ENCODE assay signal across 8 mouse cellular contexts in the genomic region with DNA sequence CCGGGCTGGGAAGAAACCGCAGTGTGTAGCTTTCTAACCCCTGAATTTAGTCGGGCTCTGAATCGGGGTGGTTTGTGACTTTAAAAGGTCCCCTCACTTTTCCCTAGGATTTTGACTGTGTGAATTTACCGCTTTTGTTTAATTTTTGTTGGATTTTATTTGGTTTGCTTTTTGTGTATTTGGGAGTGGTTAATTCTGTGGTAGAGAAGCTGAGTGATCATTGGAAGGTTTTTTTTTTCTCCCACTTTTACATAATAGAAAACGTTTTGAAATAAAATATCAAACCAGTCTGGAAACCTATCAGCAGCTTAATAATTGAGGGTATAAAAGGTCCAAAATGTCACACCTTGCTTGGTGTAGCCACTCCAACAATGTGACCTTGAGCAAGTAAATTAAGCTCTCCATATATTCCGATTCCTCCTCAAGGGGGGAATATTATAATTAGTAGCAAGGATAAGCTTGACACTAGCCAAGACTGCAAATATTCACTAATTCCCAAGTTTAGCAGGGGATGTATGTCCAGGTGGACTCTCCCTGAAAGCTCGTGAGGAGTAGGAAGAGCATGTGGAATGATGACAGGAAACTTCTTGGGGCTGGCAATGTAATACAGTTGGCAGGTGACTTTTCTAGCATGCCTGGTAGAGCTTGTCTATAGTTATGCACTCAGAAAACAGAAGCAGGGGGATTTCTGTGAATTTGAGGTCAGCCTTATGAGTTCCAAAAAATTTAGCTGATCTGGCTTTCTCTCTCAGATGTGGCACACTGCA. TPM values are rescaled to one million over a fixed set of nuclear protein-coding genes. Genes with fewer than 3 reads are reported as not detected.
A peak's percentile ranks its signal among the peaks of the same experiment; 100 is the strongest.
DNase-seq lines count a peak whose midpoint lies in the region; ATAC-seq and TF ChIP-seq lines count a peak whose summit lies in the region.

No protein-coding gene starts in this region.

- peak overlapping the region; percentile 91 for H3K27ac ChIP-seq in kidney, embryonic 16.5 days (ENCODE audit: low read length)
- H3K27ac ChIP-seq in hindbrain, embryonic 13.5 days = peak overlapping the region; percentile 99
- peak overlapping the region; percentile 98 for H3K27ac ChIP-seq in midbrain, embryonic 14.5 days (replicated peaks; ENCODE audit: low read depth, low read length)

- no peak for ATAC-seq in kidney, embryonic 16.5 days (ENCODE audit: low FRiP score, low TSS enrichment)
- no peak for ATAC-seq in hindbrain, embryonic 13.5 days (ENCODE audit: low FRiP score)
- ATAC-seq in midbrain, embryonic 14.5 days (ENCODE audit: low FRiP score, low TSS enrichment) = no peak

- no peak for TF ChIP-seq POLR2A in brain, embryonic 14.5 days (IDR thresholded peaks at IDR 0.05; ENCODE audit: borderline replicate concordance, extremely low read depth, insufficient read depth, insufficient read length, poor library complexity, severe bottlenecking)

- 13% methylated on average over 8 of the region's 8 CpGs for WGBS in kidney, embryonic 16.5 days
- 14% methylated on average over 8 of the region's 8 CpGs for WGBS in hindbrain, embryonic 13.5 days
- 12% methylated on average over 8 of the region's 8 CpGs for WGBS in midbrain, embryonic 14.5 days

- H3K27me3 ChIP-seq in kidney, embryonic 16.5 days (ENCODE audit: insufficient read depth, low read length) = no peaks in the 10 kb centered on the region
- no peaks in the 10 kb centered on the region for H3K27me3 ChIP-seq in hindbrain, embryonic 13.5 days
- no peaks in the 10 kb centered on the region for H3K27me3 ChIP-seq in midbrain, embryonic 14.5 days (ENCODE audit: control insufficient read depth, insufficient read depth, low read length)

- no peaks in the 10 kb centered on the region for H3K9me3 ChIP-seq in kidney, embryonic 16.5 days (ENCODE audit: low read length)
- no peaks in the 10 kb centered on the region for H3K9me3 ChIP-seq in hindbrain, embryonic 13.5 days
- no peaks in the 10 kb centered on the region for H3K9me3 ChIP-seq in midbrain, embryonic 14.5 days (ENCODE audit: control insufficient read depth, low read length)

- H3K36me3 ChIP-seq in kidney, embryonic 16.5 days (ENCODE audit: insufficient read depth, low read length) = peaks cover 8% of the 10 kb centered on the region
- H3K36me3 ChIP-seq in hindbrain, embryonic 13.5 days = peaks cover 12% of the 10 kb centered on the region
- H3K36me3 ChIP-seq in midbrain, embryonic 14.5 days (ENCODE audit: control insufficient read depth, insufficient read depth, low read length) = peaks cover 25% of the 10 kb centered on the region

- H3K4me1 ChIP-seq in kidney, embryonic 16.5 days (ENCODE audit: insufficient read depth, low read length) = peaks cover 19% of the 10 kb centered on the region
- H3K4me1 ChIP-seq in hindbrain, embryonic 13.5 days (replicated peaks) = peaks cover 29% of the 10 kb centered on the region
- peaks cover 33% of the 10 kb centered on the region for H3K4me1 ChIP-seq in midbrain, embryonic 14.5 days (ENCODE audit: control insufficient read depth, insufficient read depth, low read length)

- peak overlapping the region; percentile 70 for H3K4me2 ChIP-seq in kidney, embryonic 16.5 days (replicated peaks; ENCODE audit: low read depth, low read length)
- H3K4me2 ChIP-seq in hindbrain, embryonic 13.5 days = peak overlapping the region; percentile 56
- H3K4me2 ChIP-seq in midbrain, embryonic 14.5 days (ENCODE audit: low read length) = peak overlapping the region; percentile 65

- peak overlapping the region; percentile 76 for H3K9ac ChIP-seq in kidney, embryonic 16.5 days (replicated peaks; ENCODE audit: low read length)
- peak overlapping the region; percentile 79 for H3K9ac ChIP-seq in hindbrain, embryonic 13.5 days
- H3K9ac ChIP-seq in midbrain, embryonic 14.5 days (replicated peaks; ENCODE audit: low read length) = peak overlapping the region; percentile 68

- H3K4me3 ChIP-seq in kidney, embryonic 16.5 days (ENCODE audit: low read length) = peak overlapping the region; percentile 100
- H3K4me3 ChIP-seq in hindbrain, embryonic 13.5 days = peak overlapping the region; percentile 96
- peak overlapping the region; percentile 99 for H3K4me3 ChIP-seq in midbrain, embryonic 14.5 days (replicated peaks; ENCODE audit: low read depth, low read length)

- TF ChIP-seq CTCF in brain, embryonic 14.5 days (IDR thresholded peaks at IDR 0.05; ENCODE audit: borderline replicate concordance, extremely low read depth, insufficient read depth, insufficient read length) = no peak

- DNase-seq in kidney, adult 8-10 months = no peak
- DNase-seq in brain, embryonic 14.5 days (ENCODE audit: low read depth) = peak; percentile 11
- peak; percentile 23 for DNase-seq in midbrain, embryonic 14.5 days
- no peak for DNase-seq in ovary, adult 18-20 months (ENCODE audit: low spot score)
- DNase-seq in thymus, postnatal 0 days (ENCODE audit: low spot score) = no peak
- no peak for DNase-seq in embryo, embryonic 9.5 days (ENCODE audit: extremely low spot score)

RNA-seq across cellular contexts. Expression of gene Rbm39, which starts 1.0 kb away (rescaled TPM):
- 569 and 661 TPM in 2 replicates for polyA plus RNA-seq in kidney, embryonic 16.5 days (2015; fragmentation: Nextera tagmentation; extraction: Ambion mirVana)
- polyA plus RNA-seq in brain, embryonic 14.5 days (2012; rRNA removed) = 133 and 188 TPM in 2 replicates
- polyA plus RNA-seq in hindbrain, embryonic 13.5 days (2015; fragmentation: Nextera tagmentation; extraction: Ambion mirVana) = 563 and 565 TPM in 2 replicates
- polyA plus RNA-seq in midbrain, embryonic 14.5 days (2014; fragmentation: Nextera tagmentation; extraction: Ambion mirVana) = 484 and 514 TPM in 2 replicates
- polyA plus RNA-seq in thymus, postnatal 0 days (2015; fragmentation: Nextera tagmentation; extraction: Ambion mirVana) = 783 and 898 TPM in 2 replicates

RNA-seq across cellular contexts. Expression of gene Phf20, which starts 15.3 kb away (rescaled TPM):
- polyA plus RNA-seq in kidney, embryonic 16.5 days (2015; fragmentation: Nextera tagmentation; extraction: Ambion mirVana) = 68.2 and 82.5 TPM in 2 replicates
- polyA plus RNA-seq in brain, embryonic 14.5 days (2012; rRNA removed) = 28.8 and 31.4 TPM in 2 replicates
- 102 and 107 TPM in 2 replicates for polyA plus RNA-seq in hindbrain, embryonic 13.5 days (2015; fragmentation: Nextera tagmentation; extraction: Ambion mirVana)
- 110 and 120 TPM in 2 replicates for polyA plus RNA-seq in midbrain, embryonic 14.5 days (2014; fragmentation: Nextera tagmentation; extraction: Ambion mirVana)
- 56.7 and 62.7 TPM in 2 replicates for polyA plus RNA-seq in thymus, postnatal 0 days (2015; fragmentation: Nextera tagmentation; extraction: Ambion mirVana)

RNA-seq across cellular contexts. Expression of gene Nfs1, which starts 37.0 kb away (rescaled TPM):
- polyA plus RNA-seq in kidney, embryonic 16.5 days (2015; fragmentation: Nextera tagmentation; extraction: Ambion mirVana) = 56.1 and 60.1 TPM in 2 replicates
- polyA plus RNA-seq in brain, embryonic 14.5 days (2012; rRNA removed) = 28.5 and 37.2 TPM in 2 replicates
- polyA plus RNA-seq in hindbrain, embryonic 13.5 days (2015; fragmentation: Nextera tagmentation; extraction: Ambion mirVana) = 30.0 and 35.7 TPM in 2 replicates
- polyA plus RNA-seq in midbrain, embryonic 14.5 days (2014; fragmentation: Nextera tagmentation; extraction: Ambion mirVana) = 29.7 and 30.8 TPM in 2 replicates
- polyA plus RNA-seq in thymus, postnatal 0 days (2015; fragmentation: Nextera tagmentation; extraction: Ambion mirVana) = 51.4 and 51.5 TPM in 2 replicates

RNA-seq across cellular contexts. Expression of gene Romo1, which starts 37.2 kb away (rescaled TPM):
- polyA plus RNA-seq in kidney, embryonic 16.5 days (2015; fragmentation: Nextera tagmentation; extraction: Ambion mirVana) = 361 and 371 TPM in 2 replicates
- 307 and 437 TPM in 2 replicates for polyA plus RNA-seq in brain, embryonic 14.5 days (2012; rRNA removed)
- 443 and 462 TPM in 2 replicates for polyA plus RNA-seq in hindbrain, embryonic 13.5 days (2015; fragmentation: Nextera tagmentation; extraction: Ambion mirVana)
- 413 and 563 TPM in 2 replicates for polyA plus RNA-seq in midbrain, embryonic 14.5 days (2014; fragmentation: Nextera tagmentation; extraction: Ambion mirVana)
- 490 and 536 TPM in 2 replicates for polyA plus RNA-seq in thymus, postnatal 0 days (2015; fragmentation: Nextera tagmentation; extraction: Ambion mirVana)

RNA-seq across cellular contexts. Expression of gene Gm28036, which starts 54.1 kb away (rescaled TPM):
- polyA plus RNA-seq in kidney, embryonic 16.5 days (2015; fragmentation: Nextera tagmentation; extraction: Ambion mirVana) = 22.0 and 26.5 TPM in 2 replicates
- polyA plus RNA-seq in brain, embryonic 14.5 days (2012; rRNA removed) = 13.2 and 13.9 TPM in 2 replicates
- 21.6 and 24.1 TPM in 2 replicates for polyA plus RNA-seq in hindbrain, embryonic 13.5 days (2015; fragmentation: Nextera tagmentation; extraction: Ambion mirVana)
- 5.8 and 19.2 TPM in 2 replicates for polyA plus RNA-seq in midbrain, embryonic 14.5 days (2014; fragmentation: Nextera tagmentation; extraction: Ambion mirVana)
- polyA plus RNA-seq in thymus, postnatal 0 days (2015; fragmentation: Nextera tagmentation; extraction: Ambion mirVana) = 13.8 and 14.9 TPM in 2 replicates

Comparison
In these comparisons a context has a peak if more than half of its experiments do, and no peak if none do; other contexts are left out.
1. DNase-seq: peak in brain, embryonic 14.5 days (single experiment) and midbrain, embryonic 14.5 days (single experiment); none in kidney, adult 8-10 months (0 of 2), ovary, adult 18-20 months (single experiment), thymus, postnatal 0 days (single experiment) and embryo, embryonic 9.5 days (single experiment).
2. Peak in every context shown above with its lines, with median percentiles within 50 percentile points of each other: H3K27ac ChIP-seq, H3K4me2 ChIP-seq, H3K4me3 ChIP-seq and H3K9ac ChIP-seq.